Mouse (Mus musculus) MEL (cell line): ENCODE measurements around the gene Stab2.

Experiments used
- CTCF ChIP-seq, 3 experiments: IDR thresholded peaks in 2 of 3; conservative IDR thresholded peaks in 1 of 3; 2 replicates each; pipeline ENCODE4 v1.5.1; 2011 to 2012; ENCODE audit warnings: low read length in 3 of 3, low read depth in 2 of 3, mild to moderate bottlenecking in 2 of 3, improper control_type of control experiment in 1 of 3, inconsistent platforms in 1 of 3, mixed read lengths in 1 of 3, moderate library complexity in 1 of 3; ENCODE audit not compliant: control insufficient read depth in 1 of 3, insufficient read depth in 1 of 3, poor library complexity in 1 of 3, severe bottlenecking in 1 of 3
- E2F4 ChIP-seq: IDR thresholded peaks from 2 replicates; pipeline ENCODE4 v1.6.1; 2011; ENCODE audit warnings: low read depth, low read length, improper control_type of control experiment, borderline replicate concordance
- EP300 ChIP-seq, 2 experiments: IDR thresholded peaks; 2 replicates each; pipeline ENCODE4 v1.6.1; 2011; ENCODE audit warnings: improper control_type of control experiment in 2 of 2, low read length in 2 of 2, low read depth in 1 of 2, mild to moderate bottlenecking in 1 of 2
- GATA1 ChIP-seq: IDR thresholded peaks from 2 replicates; pipeline ENCODE4 v1.6.1; 2011; ENCODE audit warnings: low read depth, low read length, improper control_type of control experiment
- HCFC1 ChIP-seq: IDR thresholded peaks from 2 replicates; pipeline ENCODE4 v1.6.1; 2012; ENCODE audit warnings: low read depth, mild to moderate bottlenecking, inconsistent platforms, low read length, improper control_type of control experiment, moderate library complexity
- MEF2A ChIP-seq: IDR thresholded peaks from 2 replicates; pipeline ENCODE4 v1.6.1; 2014; ENCODE audit warnings: low read depth, mild to moderate bottlenecking, inconsistent platforms, low read length, improper control_type of control experiment; ENCODE audit not compliant: poor library complexity, insufficient replicate concordance, severe bottlenecking; ENCODE audit errors: extremely low read depth
- POLR2A ChIP-seq, 2 experiments: IDR thresholded peaks; 2 replicates each; pipeline ENCODE4 v1.6.1; 2011 to 2012; ENCODE audit warnings: low read length in 2 of 2, mild to moderate bottlenecking in 2 of 2, control low read depth in 1 of 2, improper control_type of control experiment in 1 of 2, low read depth in 1 of 2, moderate library complexity in 1 of 2; ENCODE audit not compliant: control insufficient read depth in 1 of 2, insufficient read depth in 1 of 2, poor library complexity in 1 of 2
- RAD21 ChIP-seq: IDR thresholded peaks from 2 replicates; pipeline ENCODE4 v1.6.1; 2011; ENCODE audit warnings: mild to moderate bottlenecking, low read depth, low read length, improper control_type of control experiment
- SIN3A ChIP-seq: IDR thresholded peaks from 2 replicates; pipeline ENCODE4 v1.6.1; 2012; ENCODE audit warnings: low read length, improper control_type of control experiment, inconsistent platforms
- USF1 ChIP-seq: IDR thresholded peaks from 2 replicates; pipeline ENCODE4 v1.6.1; 2014; ENCODE audit warnings: low read depth, mild to moderate bottlenecking, inconsistent platforms, low read length, improper control_type of control experiment, moderate library complexity
- ZC3H11A ChIP-seq: IDR thresholded peaks from 2 replicates; pipeline ENCODE4 v1.6.1; 2012; ENCODE audit warnings: low read depth, mild to moderate bottlenecking, inconsistent platforms, low read length, improper control_type of control experiment

DNA sequence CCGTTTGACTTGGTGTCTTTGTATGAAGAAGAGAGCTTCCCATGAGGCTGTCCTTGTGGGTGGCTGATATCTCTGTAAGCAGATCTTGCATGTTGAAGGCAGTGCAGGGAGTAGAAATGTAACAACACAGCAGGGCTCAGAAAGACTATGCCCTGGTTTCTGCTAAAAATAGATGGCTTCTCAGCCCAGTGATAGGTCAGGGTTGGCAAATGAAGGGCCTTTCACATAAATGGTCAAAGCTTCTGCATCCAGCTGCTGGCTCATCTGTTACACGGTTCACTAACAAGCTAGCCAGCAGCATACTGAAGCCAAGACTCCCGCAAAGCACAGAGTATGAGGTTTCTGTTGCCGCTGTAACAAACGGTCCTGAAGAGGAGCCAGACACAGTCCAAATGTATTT lies 34.5 kb downstream of the Stab2 start:
- no peak for TF ChIP-seq CTCF (IDR thresholded peaks at IDR 0.05 in 2 of 3, conservative IDR thresholded peaks at IDR 0.05 in 1 of 3; ENCODE audit: control insufficient read depth in 1 of 3, insufficient read depth in 1 of 3, low read depth in 2 of 3, low read length in 3 of 3, poor library complexity in 1 of 3, severe bottlenecking in 1 of 3)
- TF ChIP-seq E2F4, result no peak
- no peak for TF ChIP-seq RAD21
- TF ChIP-seq HCFC1, result no peak
- no peak for TF ChIP-seq ZC3H11A
- no peak for TF ChIP-seq EP300 (IDR thresholded peaks at IDR 0.05; ENCODE audit: low read depth in 1 of 2, low read length in 2 of 2)
- TF ChIP-seq POLR2A (IDR thresholded peaks at IDR 0.05; ENCODE audit: control insufficient read depth in 1 of 2, insufficient read depth in 1 of 2, low read depth in 1 of 2, low read length in 2 of 2, poor library complexity in 1 of 2), result no peak
- no peak for TF ChIP-seq USF1
- TF ChIP-seq GATA1, result no peak
- TF ChIP-seq SIN3A, result no peak
- no peak for TF ChIP-seq MEF2A
